Mouse (Mus musculus) stomach, embryonic 16.5 days (tissue): ENCODE data around the gene Wdpcp. TPM values are rescaled to one million over a fixed set of nuclear protein-coding genes. Genes with fewer than 3 reads are reported as not detected.

Source experiments
- ATAC-seq: fragments of 200-750 bp; cut with Nextera tagmentation; 2 replicates; pipeline ENCODE4 v1.8.0; 2017; ENCODE audit warnings: moderate number of reproducible peaks, moderate TSS enrichment; ENCODE audit not compliant: insufficient read depth, low FRiP score
- H3K27ac ChIP-seq: fragments of 300-500 bp; sonication (generic); 2 replicates; pipeline ENCODE4 v1.5.1; 2014; ENCODE audit warnings: low read length
- H3K27me3 ChIP-seq: fragments of 300-500 bp; sonication (generic); 2 replicates; pipeline ENCODE4 v1.6.1; 2014; ENCODE audit warnings: low read length, control low read depth, mixed read lengths; ENCODE audit not compliant: control insufficient read depth, insufficient read depth
- H3K36me3 ChIP-seq: fragments of 300-500 bp; sonication (generic); 2 replicates; pipeline ENCODE4 v1.6.1; 2014; ENCODE audit warnings: low read length; ENCODE audit not compliant: control insufficient read depth, insufficient read depth
- H3K4me1 ChIP-seq: fragments of 300-500 bp; sonication (generic); 2 replicates; pipeline ENCODE4 v1.6.1; 2014; ENCODE audit warnings: low read length, control low read depth, mixed read lengths; ENCODE audit not compliant: control insufficient read depth, insufficient read depth
- H3K4me2 ChIP-seq: fragments of 300-500 bp; sonication (generic); 2 replicates; pipeline ENCODE4 v1.6.1; 2014; ENCODE audit warnings: low read depth, low read length, mixed read lengths
- H3K4me3 ChIP-seq: fragments of 300-500 bp; sonication (generic); replicated peaks from 2 replicates; pipeline ENCODE4 v1.5.1; 2014; ENCODE audit warnings: mild to moderate bottlenecking, low read length
- H3K9ac ChIP-seq: fragments of 300-500 bp; sonication (generic); 2 replicates; pipeline ENCODE4 v1.6.1; 2014; ENCODE audit warnings: low read length
- H3K9me3 ChIP-seq: fragments of 300-500 bp; sonication (generic); replicated peaks from 2 replicates; pipeline ENCODE4 v1.6.1; 2016; ENCODE audit warnings: low read length, control low read depth; ENCODE audit not compliant: control insufficient read depth
- WGBS: fragments of 180-500 bp; shearing (Covaris S2); extraction: QIAGEN DNeasy Blood & Tissue Kit; methylation state at CpG from one replicate; pipeline ENCODE4 v1.1.7; 2014; 5-methylcytosine and 5-hydroxymethylcytosine counted together
- polyA plus RNA-seq: library from polyadenylated mRNA; unstranded; fragments of >200 nt; fragmentation: Nextera tagmentation; extraction: Ambion mirVana; gene quantifications from 2 replicates; pipeline ENCODE4 v1.2.1, GENCODE M21; 2015

Gene Wdpcp
- polyA plus RNA-seq, 1 experiment from 2014 or later: 9.2 TPM

GRCm38 (mm10) chr11:21688441-21688840 lies 116.4 kb downstream of the Wdpcp start:
- Histone ChIP-seq H3K4me2 (no peak overlapping the region), H3K27me3 (no peaks in the 10 kb centered on the region), H3K9ac (no peak overlapping the region), H3K9me3 (no peaks in the 10 kb centered on the region), H3K36me3 (no peaks in the 10 kb centered on the region), H3K4me1 (no peaks in the 10 kb centered on the region), H3K4me3 (no peak overlapping the region), H3K27ac (no peak overlapping the region)
- 84% methylated on average over 6 of the region's 6 CpGs for WGBS
- ATAC-seq: no peak

- no peaks in the 10 kb centered on the region for H3K4me1 ChIP-seq
- no peak overlapping the region for H3K4me2 ChIP-seq
- H3K27ac ChIP-seq: no peak overlapping the region
- WGBS: 76% methylated on average over 2 of the region's 2 CpGs
- no peaks in the 10 kb centered on the region for H3K9me3 ChIP-seq
- no peak overlapping the region for H3K9ac ChIP-seq
- no peaks in the 10 kb centered on the region for H3K27me3 ChIP-seq
- no peak overlapping the region for H3K4me3 ChIP-seq
- H3K36me3 ChIP-seq: no peaks in the 10 kb centered on the region
- ATAC-seq: no peak
Measured at GRCm38 (mm10) chr11:21690730-21691129, 118.7 kb downstream of the Wdpcp start.

- 84% methylated on average over 6 of the region's 6 CpGs for WGBS
- Histone ChIP-seq H3K4me2 (no peak overlapping the region), H3K9me3 (no peaks in the 10 kb centered on the region), H3K27ac (no peak overlapping the region), H3K27me3 (no peaks in the 10 kb centered on the region), H3K9ac (no peak overlapping the region), H3K4me1 (no peaks in the 10 kb centered on the region), H3K4me3 (no peak overlapping the region), H3K36me3 (no peaks in the 10 kb centered on the region)
- ATAC-seq: no peak
Measured at GRCm38 (mm10) chr11:21694087-21694486, 122.1 kb downstream of the Wdpcp start.

DNA sequence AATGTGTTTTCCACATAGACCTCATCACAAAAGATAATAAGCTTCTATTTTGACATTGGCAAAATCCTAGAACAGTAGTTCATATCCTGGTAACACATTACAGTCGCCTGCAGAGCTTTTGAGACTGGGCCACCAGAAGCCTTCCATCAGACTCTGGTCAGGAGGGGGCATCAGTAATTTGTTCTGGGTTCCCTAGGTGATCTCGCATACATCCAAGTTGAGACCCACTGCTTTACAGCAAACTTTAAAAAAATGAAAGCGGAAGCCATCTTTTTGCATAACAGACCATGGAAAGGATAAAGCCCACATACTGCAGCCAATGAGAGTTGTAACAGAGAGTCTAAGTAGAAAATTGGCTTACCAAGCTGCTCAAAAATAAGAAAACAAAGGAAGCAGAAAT lies 125.6 kb downstream of the Wdpcp start:
- H3K4me2 ChIP-seq: no peak overlapping the region
- H3K27ac ChIP-seq: no peak overlapping the region
- no peak overlapping the region for H3K9ac ChIP-seq
- H3K27me3 ChIP-seq: no peaks in the 10 kb centered on the region
- no peaks in the 10 kb centered on the region for H3K4me1 ChIP-seq
- no peaks in the 10 kb centered on the region for H3K36me3 ChIP-seq
- H3K4me3 ChIP-seq: no peak overlapping the region
- 73% methylated on average over 3 of the region's 3 CpGs for WGBS
- ATAC-seq: no peak
- H3K9me3 ChIP-seq: no peaks in the 10 kb centered on the region

DNA sequence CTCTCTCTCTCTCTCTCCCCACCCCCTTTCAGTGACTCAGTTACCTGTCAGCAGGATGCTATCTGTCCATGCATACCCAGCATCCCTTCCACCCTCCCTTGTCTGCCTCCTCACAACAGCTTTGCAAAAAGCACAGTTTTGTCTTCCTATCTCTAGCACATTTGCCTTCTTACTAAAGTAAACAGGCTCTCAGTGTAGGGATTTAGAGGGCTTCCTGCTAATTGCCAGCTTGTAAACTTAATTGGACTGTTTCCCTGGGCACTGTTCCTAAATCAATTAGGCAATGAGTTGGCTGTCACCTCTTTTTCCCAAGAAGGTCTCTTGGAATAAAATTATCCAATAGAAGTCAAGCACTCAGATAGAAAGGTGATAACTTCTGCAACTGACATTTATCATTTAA lies 141.5 kb downstream of the Wdpcp start:
- H3K4me1 ChIP-seq: no peaks in the 10 kb centered on the region
- no peak overlapping the region for H3K9ac ChIP-seq
- H3K9me3 ChIP-seq: peaks cover 3% of the 10 kb centered on the region; the same call in 1 of the 2 replicates
- no peak overlapping the region for H3K27ac ChIP-seq
- no peak for ATAC-seq
- H3K4me3 ChIP-seq: no peak overlapping the region
- H3K4me2 ChIP-seq: no peak overlapping the region
- H3K36me3 ChIP-seq: no peaks in the 10 kb centered on the region
- no peaks in the 10 kb centered on the region for H3K27me3 ChIP-seq

DNA sequence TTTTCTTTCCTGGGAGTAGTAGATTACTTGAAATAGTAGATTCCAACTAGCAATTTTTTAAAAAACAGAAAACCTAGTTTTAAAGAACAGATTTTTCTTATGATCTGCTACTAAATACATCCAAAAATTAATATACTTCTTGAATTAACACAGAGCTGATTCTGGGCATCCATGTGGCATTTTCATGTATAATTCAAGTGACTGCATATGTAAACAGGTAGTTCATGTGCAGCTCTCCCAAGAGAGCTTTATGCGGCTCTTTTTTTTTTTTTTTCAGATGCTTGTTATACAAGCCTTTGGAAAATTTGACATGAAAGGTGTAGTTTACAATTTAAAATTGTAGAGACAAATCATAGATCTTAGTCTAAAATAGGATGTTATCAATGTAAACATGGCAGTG lies 142.0 kb downstream of the Wdpcp start:
- 79% methylated on average over 1 of the region's 1 CpGs for WGBS
- no peaks in the 10 kb centered on the region for H3K4me1 ChIP-seq
- no peak overlapping the region for H3K4me2 ChIP-seq
- peaks cover 3% of the 10 kb centered on the region; the same call in 1 of the 2 replicates for H3K9me3 ChIP-seq
- no peak overlapping the region for H3K27ac ChIP-seq
- no peak overlapping the region for H3K4me3 ChIP-seq
- H3K36me3 ChIP-seq: no peaks in the 10 kb centered on the region
- no peak for ATAC-seq
- no peak overlapping the region for H3K9ac ChIP-seq
- no peaks in the 10 kb centered on the region for H3K27me3 ChIP-seq

- Histone ChIP-seq H3K4me3 (no peak overlapping the region), H3K4me1 (peaks cover 5% of the 10 kb centered on the region), H3K4me2 (no peak overlapping the region), H3K36me3 (no peaks in the 10 kb centered on the region), H3K9me3 (no peaks in the 10 kb centered on the region), H3K9ac (no peak overlapping the region), H3K27ac (no peak overlapping the region), H3K27me3 (no peaks in the 10 kb centered on the region)
- 74% methylated on average over 1 of the region's 1 CpGs for WGBS
- no peak for ATAC-seq
Measured at GRCm38 (mm10) chr11:21726329-21726728, 154.3 kb downstream of the Wdpcp start.

DNA sequence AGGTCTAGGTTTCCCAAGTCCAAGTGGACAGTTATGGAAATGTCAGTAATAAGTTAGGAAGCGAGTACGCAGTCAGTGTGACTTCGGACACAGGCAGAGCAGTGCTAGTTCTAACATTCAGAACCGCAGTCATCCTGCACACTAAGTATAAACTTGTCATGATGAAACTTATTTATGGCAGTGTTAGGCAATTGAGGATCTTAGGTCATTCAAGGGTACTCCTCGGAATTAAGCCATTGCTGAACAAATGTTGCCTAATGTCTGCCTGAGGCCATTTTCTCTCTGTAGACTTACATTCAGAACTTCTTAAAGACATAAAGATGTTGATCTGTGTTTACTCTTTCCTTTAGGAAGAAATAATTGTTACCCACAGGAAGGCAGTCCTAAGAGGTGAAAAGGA lies 157.0 kb downstream of the Wdpcp start:
- Histone ChIP-seq H3K9ac (no peak overlapping the region), H3K9me3 (no peaks in the 10 kb centered on the region), H3K36me3 (no peaks in the 10 kb centered on the region), H3K4me2 (no peak overlapping the region), H3K4me3 (no peak overlapping the region), H3K27me3 (no peaks in the 10 kb centered on the region), H3K27ac (no peak overlapping the region), H3K4me1 (peaks cover 3% of the 10 kb centered on the region; the same call in 1 of the 2 replicates)
- WGBS: 70% methylated on average over 5 of the region's 5 CpGs
- no peak for ATAC-seq

DNA sequence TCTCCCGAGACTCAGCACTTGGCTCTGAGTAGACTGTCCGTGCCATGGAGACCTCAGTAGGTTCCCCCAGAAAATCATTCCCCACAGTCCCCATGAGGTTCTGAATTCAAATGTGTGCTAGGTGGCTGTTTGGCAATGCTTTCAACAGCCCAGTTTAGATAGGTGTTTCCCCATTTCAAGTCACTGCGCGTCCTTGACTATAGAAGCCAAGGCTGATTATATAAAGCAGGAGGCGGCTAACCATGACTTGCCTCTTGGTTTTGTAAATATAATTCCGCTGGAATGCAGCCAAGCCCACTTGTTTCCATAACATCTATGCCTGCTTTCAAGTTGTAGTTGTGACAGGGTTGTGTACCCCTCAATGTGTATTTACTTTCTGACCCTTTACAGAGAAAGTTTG lies 157.9 kb downstream of the Wdpcp start:
- no peaks in the 10 kb centered on the region for H3K36me3 ChIP-seq
- ATAC-seq: no peak
- 63% methylated on average over 6 of the region's 6 CpGs for WGBS

DNA sequence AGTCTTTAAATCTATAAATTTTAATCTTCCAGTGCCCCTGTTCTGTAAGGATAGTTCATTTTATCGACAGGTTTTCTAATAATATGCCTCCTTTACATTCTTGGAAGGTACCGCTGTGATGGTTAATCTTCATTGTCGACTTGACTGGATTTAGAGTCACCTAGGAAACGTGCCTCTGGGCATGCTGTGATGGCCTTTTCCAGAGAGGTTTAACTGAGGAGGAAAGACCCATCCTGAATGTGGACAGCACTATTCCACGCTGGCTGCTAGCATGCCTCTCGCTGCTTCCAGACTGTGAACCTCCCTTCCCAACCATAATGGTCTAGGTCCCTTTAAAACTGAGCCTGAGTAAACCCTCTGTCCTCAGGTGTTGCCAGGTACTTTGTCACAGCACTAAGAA lies 163.2 kb downstream of the Wdpcp start:
- Histone ChIP-seq H3K9ac (no peak overlapping the region), H3K9me3 (no peaks in the 10 kb centered on the region), H3K4me1 (no peaks in the 10 kb centered on the region), H3K4me2 (no peak overlapping the region), H3K27ac (no peak overlapping the region), H3K4me3 (no peak overlapping the region), H3K27me3 (no peaks in the 10 kb centered on the region), H3K36me3 (no peaks in the 10 kb centered on the region)
- no peak for ATAC-seq
- WGBS: 72% methylated on average over 6 of the region's 6 CpGs

More for the DNA sequence above, 157.9 kb downstream of the Wdpcp start:
- Histone ChIP-seq H3K9ac (no peak overlapping the region), H3K4me3 (no peak overlapping the region), H3K4me2 (no peak overlapping the region), H3K27me3 (no peaks in the 10 kb centered on the region), H3K4me1 (peaks cover 3% of the 10 kb centered on the region; the same call in 1 of the 2 replicates), H3K27ac (no peak overlapping the region), H3K9me3 (no peaks in the 10 kb centered on the region)
